Mouse (Mus musculus) G1E (cell line): ENCODE results near the gene Specc1.

Source experiments
- CTCF ChIP-seq: IDR thresholded peaks from 2 replicates; pipeline ENCODE4 v1.5.1; 2012; ENCODE audit warnings: low read depth, low read length, inconsistent platforms, mixed read lengths
- POLR2AphosphoS5 ChIP-seq: IDR thresholded peaks from 2 replicates; pipeline ENCODE4 v1.6.1; 2012; ENCODE audit warnings: low read depth, low read length, inconsistent platforms; ENCODE audit not compliant: insufficient replicate concordance
- TAL1 ChIP-seq: conservative IDR thresholded peaks from 2 replicates; pipeline ENCODE4 v1.6.1; 2012; ENCODE audit warnings: low read depth, low read length, inconsistent platforms, mixed read lengths

DNA sequence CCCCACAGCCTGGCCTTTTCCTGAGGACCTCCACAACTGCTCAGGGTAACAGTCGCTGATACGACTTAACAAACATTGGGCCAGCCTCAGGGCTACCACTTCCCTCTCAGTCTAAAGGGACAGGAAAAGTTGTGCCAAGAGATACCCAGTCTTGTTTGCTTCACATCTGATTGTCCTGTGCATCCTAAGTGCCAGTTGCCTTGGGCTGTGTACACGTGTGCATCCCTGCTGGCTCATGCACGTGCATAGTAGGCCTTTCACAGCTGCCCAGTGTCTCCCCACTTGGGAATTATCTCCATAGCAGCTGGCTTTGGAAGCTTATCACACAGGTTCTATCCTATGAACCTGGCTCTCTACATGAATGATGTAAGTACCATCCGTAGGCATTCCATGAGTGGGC lies 266.9 kb downstream of the Specc1 start:
- no peak for TF ChIP-seq CTCF
- TF ChIP-seq POLR2AphosphoS5: no peak
- TF ChIP-seq TAL1: no peak
